Mouse (Mus musculus): Measurements from ENCODE around the gene Fuk.

GRCm38 (mm10) chr8:110929066-110929465 lies 26.8 kb upstream of the Fuk start:
- TF ChIP-seq POLR2A (IDR thresholded peaks at IDR 0.05; ENCODE audit: borderline replicate concordance, control insufficient read depth, low read depth, low read length) (no peak), CTCF (IDR thresholded peaks at IDR 0.05; ENCODE audit: control insufficient read depth, insufficient read depth, low read length) (no peak)
